Mouse (Mus musculus): Measurements from ENCODE around the gene Ankrd44.

The Ankrd44 gene

DNA sequence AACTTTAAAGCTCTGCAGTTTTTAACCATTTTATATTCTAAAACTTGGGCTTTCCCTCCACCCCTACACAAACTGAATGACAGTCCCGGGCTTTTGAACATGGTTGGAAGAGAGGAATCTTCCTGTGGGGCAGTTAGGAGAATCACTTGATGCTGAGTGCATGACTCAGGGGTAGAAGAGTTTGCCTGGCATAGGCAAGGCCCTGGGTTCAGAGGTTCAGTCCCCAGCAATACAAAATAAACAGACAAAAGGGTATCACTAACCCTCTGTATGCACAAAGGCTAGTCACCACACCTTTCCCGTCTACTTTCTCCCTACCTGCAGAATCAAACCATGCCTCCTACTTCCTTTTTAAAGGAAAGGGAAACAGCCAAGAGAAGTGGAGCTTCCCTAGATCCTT, 28.5 kb downstream of the Ankrd44 start:
- no peak for DNase-seq (ENCODE audit: extremely low read depth, low read depth, low spot score)

GRCm38 (mm10) chr1:54896109-54897085, 29.8 kb downstream of the Ankrd44 start:
- peak; percentile 25 for DNase-seq (ENCODE audit: extremely low read depth, low read depth, low spot score)

DNA sequence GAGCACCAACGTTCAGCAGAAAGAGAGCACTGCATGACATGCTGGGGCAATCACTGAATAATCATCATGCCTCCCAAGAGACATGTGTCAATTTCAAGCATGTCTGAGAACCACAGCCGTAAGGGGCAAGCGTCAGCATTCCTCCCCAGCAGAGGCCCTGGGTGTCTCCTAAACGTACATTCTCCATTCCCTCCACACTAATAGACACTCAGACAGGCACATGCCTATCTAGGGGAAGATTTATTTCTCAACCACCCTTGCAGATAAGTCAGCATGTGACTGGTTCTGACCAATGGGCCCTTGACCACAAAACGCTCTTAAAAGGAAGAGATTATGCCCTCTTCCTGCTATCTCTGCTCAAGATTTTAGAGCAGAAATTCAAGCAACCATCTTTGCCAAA, 37.7 kb downstream of the Ankrd44 start:
- DNase-seq (ENCODE audit: extremely low read depth, low read depth, low spot score): no peak

- DNase-seq (ENCODE audit: extremely low read depth, low read depth, low spot score): no peak
These were observed 38.3 kb downstream of the Ankrd44 start for GRCm38 (mm10) chr1:54887873-54888272.

DNA sequence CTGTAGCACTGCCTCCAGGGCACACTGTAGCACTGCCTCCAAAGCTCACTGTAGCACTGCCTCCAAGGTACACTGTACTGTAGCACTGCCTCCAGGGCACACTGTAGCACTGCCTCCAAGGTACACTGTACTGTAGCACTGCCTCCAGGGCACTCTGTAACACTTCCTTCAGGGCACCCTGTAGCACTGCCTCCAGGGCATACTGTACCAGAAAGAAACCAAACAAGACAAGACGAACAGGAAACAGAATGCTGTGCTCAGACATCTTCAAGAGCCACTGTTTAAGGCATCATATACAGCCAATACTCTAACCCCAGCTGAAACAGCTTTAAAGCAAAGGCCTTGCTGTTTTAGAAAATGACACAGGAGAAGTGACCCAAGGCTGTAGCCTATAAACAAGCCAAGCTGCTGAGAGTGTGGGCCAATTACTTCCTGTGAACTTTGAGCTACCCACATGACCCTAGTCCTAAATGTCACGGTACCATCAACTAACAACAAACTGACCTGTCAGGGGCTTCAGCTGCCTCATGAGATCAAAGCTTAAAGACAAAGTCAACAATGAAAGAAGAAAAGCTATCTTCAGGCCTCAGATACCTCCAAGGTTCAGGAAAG, 43.2 kb downstream of the Ankrd44 start:
- DNase-seq (ENCODE audit: extremely low read depth, low read depth, low spot score): no peak

- no peak for DNase-seq (ENCODE audit: extremely low read depth, low read depth, low spot score)
These were observed 44.7 kb downstream of the Ankrd44 start for GRCm38 (mm10) chr1:54881523-54881922.

DNA sequence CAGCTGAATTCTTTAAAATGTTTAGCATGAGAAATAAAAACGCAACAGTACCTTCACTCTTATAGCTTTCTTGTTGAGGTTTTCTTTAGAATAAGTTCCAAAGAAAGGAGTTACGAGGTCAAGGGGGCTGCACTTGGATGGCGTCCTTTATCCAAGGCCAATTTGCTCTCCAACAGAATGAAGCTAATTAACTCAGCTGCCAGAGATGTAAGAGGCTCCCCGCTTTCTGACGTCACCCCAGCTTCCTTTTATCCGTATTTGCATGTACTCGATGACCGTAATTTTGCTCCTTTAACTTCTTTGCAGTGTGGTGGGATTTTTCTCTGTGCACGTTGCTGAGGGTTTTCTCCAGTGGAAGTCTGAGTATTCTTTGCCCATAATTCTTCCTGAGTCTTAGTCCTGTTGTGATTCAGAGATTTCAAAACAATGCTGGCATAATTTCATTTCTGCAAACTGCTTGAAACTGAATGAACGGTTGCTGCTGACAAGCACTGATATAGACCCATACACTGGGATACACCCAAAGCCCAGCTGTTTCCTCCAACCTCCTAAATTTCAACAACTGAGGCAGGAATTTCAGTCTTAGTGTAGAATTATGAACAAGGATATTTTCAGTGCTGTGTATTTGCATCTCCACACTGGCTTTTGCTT, 48.6 kb downstream of the Ankrd44 start:
- DNase-seq (ENCODE audit: extremely low read depth, low read depth, low spot score): no peak

DNA sequence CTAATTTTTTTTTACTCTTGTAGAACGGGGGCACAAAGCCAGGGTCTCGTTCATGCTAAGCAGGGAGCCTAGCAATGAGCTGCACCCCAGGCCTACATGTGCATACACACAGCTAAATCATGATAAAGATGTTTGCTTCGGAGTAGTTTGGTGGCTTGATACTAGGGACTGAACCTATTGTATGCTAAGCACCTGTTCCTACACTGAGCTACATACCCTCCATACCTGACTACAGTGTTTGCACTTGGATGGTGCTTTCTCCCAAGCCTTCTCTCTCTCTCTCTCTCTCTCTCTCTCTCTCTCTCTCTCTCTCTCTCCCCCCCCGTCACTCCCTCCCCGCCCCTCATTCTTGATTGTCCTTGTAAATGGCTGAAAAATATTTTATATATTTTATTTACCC, 49.2 kb downstream of the Ankrd44 start:
- no peak for DNase-seq (ENCODE audit: extremely low read depth, low read depth, low spot score)

- DNase-seq (ENCODE audit: extremely low read depth, low read depth, low spot score): no peak
These were observed 52.1 kb downstream of the Ankrd44 start for GRCm38 (mm10) chr1:54874094-54874493.

- DNase-seq (ENCODE audit: extremely low read depth, low read depth, low spot score): no peak
These were observed 53.1 kb downstream of the Ankrd44 start for GRCm38 (mm10) chr1:54872857-54873616.

DNA sequence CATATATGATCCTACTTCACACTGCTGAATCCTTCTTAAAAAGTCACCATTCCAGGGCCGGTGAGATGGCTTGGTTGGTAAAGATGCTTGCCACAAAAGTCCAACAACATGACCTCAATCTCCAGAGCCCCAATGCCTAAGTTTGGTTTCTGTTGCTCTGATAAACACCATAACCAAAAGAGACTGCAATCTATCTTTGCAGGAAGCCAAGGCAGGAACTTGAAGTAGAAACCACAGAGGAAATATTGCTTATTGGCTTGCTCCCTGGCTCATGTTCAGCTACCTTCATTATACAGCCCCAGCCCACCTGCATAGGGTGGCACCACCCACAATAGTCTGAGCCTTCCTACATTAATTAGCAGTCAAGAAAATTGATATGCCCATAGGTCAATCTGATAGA, 54.9 kb downstream of the Ankrd44 start:
- no peak for DNase-seq (ENCODE audit: extremely low read depth, low read depth, low spot score)

GRCm38 (mm10) chr1:54870634-54871033, 55.6 kb downstream of the Ankrd44 start:
- DNase-seq (ENCODE audit: extremely low read depth, low read depth, low spot score): no peak

- DNase-seq (ENCODE audit: extremely low read depth, low read depth, low spot score): no peak
These were observed 59.0 kb downstream of the Ankrd44 start for GRCm38 (mm10) chr1:54867226-54867625.

GRCm38 (mm10) chr1:54866131-54866530, 60.1 kb downstream of the Ankrd44 start:
- no peak for DNase-seq (ENCODE audit: extremely low read depth, low read depth, low spot score)

- DNase-seq (ENCODE audit: extremely low read depth, low read depth, low spot score): no peak
These were observed 61.1 kb downstream of the Ankrd44 start for GRCm38 (mm10) chr1:54864928-54865652.

- DNase-seq (ENCODE audit: extremely low read depth, low read depth, low spot score): no peak
These were observed 65.8 kb downstream of the Ankrd44 start for GRCm38 (mm10) chr1:54860361-54860760.

DNA sequence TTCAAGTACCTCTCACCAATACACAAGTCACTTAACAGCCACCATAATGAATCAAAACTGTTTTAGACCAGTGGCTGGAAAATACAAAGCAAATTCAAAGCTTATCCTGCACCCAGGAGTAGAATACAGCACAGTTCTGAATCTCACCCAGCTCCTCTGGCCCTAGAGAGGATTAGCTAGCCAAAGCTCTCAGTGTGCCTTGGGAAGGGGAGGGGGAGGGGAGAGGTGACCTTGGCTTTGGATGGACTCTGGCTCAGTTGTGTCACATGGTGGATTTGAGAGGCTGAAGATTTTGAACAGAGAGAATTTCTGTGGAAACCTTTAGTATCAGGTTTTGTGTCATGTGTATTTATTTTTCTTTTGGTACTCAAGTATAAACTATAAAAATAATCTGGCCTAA, 66.3 kb downstream of the Ankrd44 start:
- no peak for DNase-seq (ENCODE audit: extremely low read depth, low read depth, low spot score)

DNA sequence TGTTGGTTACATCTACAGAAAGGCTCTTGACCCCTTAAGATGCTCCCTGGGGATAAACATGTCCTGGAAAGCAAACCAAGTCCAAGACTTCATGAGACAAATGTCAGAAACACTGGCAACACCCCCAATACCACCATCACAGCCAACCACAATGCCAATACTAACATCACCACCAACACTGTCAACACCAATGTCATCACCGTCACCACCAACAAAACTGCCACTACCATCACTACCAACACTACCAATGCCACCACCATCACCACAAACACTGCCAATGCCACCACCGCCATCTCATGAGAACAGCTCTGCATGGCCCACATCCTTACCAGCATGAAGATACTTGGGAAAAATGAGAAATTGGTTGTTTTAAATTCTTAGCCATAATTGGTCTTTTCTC, 67.3 kb downstream of the Ankrd44 start:
- DNase-seq (ENCODE audit: extremely low read depth, low read depth, low spot score): no peak

GRCm38 (mm10) chr1:54856502-54856901, 69.7 kb downstream of the Ankrd44 start:
- no peak for DNase-seq (ENCODE audit: extremely low read depth, low read depth, low spot score)

- no peak for DNase-seq (ENCODE audit: extremely low read depth, low read depth, low spot score)
These were observed 70.2 kb downstream of the Ankrd44 start for GRCm38 (mm10) chr1:54855970-54856369.
